Mouse (Mus musculus): ENCODE data around the gene Tex261.

The Tex261 gene

DNA sequence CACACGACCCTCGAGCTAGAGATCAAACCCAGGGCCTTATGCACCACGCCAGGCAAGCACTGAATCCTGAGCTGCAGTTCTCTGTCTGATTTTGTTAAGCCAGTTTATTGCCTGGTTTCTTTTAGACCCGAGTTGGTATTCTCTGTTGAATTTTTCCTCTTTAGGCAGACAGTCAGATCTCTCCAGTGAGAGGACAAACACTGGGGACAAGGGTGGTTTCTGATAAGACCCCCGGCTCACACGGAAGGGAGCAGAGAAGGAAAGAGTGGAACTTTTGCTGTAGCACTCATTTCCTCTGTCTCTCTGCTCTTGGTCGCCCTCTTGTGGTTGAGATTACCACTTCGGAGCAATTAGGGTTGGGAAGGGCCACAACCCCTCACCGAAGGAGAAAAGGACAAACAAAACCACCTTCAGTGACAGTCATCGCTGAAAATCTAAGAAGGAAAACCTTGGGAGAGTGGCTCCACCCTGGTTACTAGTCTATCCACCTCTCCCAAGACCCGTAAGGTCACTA is 25.4 kb downstream of the Tex261 start:
- peak; percentile 71 for DNase-seq

DNA sequence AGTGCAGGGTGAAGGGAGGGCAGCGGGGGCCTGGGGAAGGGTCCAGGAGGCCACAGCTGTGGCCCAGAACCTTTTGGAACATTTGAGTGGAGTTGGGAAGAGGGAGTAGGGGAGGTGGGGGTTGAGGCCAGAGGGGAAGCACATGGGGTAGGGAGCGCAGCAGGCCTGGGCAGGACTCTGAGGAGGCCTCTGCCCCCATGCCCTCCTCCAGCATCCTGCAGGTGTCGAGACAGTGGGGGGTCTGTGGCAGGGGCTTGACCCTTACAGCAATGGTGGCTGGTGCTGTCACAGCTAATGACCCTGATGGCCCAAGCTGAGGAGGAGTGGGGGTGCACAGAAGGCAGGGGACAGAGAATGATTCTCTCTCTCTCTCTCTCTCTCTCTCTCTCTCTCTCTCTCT is 26.3 kb downstream of the Tex261 start:
- DNase-seq, result no peak

DNA sequence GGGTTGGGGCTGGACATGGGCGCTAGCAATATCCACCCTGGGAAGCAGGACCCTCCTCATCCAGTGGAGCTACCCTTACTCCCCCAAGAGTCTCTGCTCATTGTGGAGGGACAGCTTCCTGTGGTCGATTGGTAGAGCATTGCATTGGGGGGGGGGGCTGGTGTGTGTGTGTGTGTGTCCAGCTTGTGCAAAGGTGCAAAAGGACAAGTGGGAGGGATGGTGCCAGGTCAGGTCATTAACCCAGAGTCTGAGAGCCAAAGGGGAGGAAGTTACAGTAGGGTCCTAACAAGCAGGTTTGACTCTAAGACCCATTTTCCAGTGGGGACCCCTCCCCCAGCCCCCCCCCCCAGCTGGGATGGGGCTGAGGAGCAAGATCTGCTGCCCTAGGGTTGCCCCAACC is 30.1 kb downstream of the Tex261 start:
- DNase-seq, result no peak

DNA sequence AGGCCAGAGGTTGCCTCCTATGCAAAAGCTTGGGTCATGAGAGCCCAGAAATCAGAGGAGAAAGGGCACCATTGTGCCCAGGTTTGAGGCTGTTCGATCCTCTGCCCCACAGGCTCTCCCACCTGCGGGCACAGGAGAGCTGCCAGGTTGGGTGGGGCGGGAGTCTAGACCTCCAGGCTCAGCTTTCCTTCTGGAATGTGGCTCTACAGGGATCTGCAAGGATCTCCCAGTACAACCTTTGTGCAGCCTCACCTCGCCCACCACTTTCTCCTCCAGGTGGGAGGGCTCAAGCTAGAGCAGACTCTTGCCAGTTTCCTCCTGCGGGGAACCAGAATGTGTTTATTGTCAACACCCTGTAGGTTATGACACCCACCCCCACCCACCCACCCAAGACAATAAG is 31.1 kb downstream of the Tex261 start:
- no peak for DNase-seq

DNA sequence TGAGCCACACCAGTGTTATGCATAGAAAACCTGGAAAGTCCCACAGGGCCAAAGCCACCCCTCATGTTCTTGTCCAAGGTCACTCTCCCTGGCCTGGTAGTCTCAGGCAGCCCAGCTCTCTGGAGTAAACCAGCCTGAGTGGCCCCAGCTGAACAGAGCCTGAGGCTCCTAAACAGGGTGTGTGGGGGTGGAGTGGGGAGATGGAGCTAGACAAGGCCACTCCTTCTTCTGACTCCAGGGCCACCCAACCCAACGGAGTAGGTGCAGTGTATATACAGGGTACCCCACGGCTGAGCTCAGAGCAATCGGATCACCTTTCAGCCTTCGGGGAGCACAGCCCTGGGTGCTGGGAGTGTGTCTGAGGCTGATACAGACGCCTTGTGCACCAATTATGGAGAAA is 31.5 kb downstream of the Tex261 start:
- DNase-seq, result no peak

DNA sequence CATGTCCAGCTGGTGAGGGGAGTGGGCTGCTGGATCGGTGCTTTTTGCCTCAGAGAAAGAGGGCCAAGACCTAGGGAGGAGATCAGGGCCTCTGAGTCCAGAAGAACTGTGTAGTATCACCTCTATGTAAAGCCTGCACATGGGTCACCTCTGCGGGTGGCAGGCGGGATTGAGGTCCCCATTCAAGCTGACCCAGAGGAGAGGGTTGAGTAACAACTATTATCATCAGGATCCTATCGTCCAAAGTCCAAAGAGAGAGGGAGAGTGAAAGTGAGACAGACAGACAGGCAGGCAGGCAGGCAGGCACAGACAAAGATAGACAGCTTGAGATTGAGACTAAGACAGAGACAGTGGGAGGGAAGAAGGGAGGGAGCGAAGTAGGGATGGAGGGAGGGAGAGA is 32.4 kb downstream of the Tex261 start:
- DNase-seq, result no peak

DNA sequence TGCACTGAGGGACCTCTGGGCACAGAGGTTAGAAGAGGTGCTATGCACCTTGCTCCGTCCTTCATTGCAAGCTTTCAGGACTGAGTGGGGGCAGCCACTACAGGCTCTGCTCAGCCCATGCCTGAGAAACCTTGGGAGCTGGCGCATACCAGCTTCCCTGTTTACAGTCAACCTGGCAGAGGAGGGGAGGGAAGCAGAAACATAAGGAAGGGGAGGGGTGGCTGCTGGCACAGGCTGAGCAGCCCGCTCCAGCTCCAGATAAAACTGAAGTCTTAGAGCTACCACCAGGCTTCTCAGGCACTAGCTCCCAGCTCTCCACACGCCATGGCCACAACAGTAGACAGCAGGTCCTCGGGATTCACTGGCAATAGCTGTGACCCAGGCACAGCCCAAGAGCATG is 32.9 kb downstream of the Tex261 start, which contains the start of gene Atp6v1b1:
Gene Atp6v1b1 (plus strand): TSS at position 230 of the 400 bp plus-strand sequence.
- DNase-seq, result no peak

DNA sequence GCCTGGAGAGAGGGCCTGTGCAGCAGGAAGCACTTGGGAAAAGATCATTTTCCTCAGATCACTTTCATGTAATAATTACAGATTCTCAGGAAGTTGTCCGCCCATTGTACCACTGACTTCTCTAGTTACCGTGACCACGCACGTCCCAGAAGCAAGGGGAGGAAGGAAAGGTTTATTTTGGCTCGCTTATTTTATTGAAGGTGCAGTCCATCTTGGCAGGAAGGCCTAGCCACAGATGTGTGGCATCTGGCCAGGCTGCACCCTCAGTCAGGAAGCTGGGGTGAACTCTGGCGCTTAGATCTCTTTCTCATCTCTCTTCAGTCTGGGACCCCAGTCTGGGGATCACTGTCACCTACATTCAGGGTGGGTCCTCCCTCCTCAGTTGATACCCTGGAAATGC is 37.0 kb downstream of the Tex261 start:
- DNase-seq, result no peak

DNA sequence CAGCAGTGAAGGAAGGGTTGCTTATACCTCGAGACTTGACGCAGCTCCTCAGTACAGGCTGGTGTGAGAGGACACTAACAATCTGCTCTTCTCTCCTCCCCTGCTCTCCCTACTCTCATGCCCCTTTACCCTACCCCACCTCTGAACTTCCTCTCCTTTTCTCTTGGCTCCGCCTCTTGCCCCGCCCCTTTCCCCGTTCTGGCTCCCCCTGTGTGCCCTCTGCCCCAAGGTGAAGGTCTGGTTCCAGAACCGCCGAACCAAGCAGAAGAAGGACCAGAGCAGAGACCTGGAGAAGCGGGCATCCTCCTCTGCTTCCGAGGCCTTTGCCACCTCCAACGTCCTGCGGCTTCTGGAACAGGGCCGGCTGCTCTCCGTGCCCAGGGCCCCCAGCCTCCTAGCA is 38.3 kb downstream of the Tex261 start:
- DNase-seq, result peak; percentile 29

DNA sequence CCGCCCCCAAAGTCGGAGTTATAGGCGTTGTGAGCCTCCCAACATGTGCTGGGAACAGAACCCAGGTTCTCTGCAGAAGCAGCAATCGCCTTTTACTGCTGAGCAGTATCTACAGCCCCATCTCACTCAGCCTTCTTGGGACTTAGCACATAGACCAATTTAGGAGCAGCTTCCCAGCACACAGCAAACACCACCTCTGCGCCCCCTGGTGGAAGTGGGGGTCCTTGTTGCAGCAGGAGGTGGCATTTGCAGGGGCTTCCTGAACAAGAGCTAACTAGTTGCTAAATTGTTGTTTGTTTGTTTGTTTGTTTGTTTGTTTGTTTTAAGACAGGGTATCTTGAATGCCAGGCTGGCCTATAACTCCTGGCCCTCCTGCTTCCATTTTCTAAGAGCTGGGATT is 44.5 kb downstream of the Tex261 start:
- DNase-seq, result peak; percentile 82

DNA sequence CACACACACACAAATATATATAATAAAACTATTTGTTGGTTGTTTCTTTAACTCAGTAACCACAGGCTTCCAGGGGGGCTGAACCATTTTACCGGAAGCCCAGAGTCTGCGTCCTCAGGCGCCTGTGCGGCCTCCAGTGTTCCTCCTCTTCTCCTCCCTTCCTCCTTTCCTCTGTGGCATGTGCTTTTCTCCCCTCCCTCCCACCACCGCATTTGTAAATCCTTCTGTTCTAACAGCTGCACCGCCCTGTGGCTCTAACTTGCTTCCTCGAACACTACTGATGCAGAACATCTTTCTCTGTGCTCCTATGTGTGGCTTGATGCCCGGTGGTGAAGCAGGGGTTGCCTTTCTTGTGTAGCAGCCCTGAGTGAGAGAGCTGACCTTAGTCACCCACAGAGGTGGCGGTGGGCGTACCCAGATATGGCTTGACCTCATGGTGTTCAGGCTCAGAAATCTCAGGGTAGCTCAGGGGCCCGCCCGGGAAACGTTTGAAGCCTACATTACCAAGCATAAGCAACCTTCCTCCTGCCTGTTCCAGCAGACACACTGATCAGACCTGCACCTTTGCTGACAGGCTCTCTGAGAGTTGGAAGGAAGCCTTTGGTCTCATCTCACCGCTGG is 46.2 kb downstream of the Tex261 start:
- DNase-seq, result no peak

DNA sequence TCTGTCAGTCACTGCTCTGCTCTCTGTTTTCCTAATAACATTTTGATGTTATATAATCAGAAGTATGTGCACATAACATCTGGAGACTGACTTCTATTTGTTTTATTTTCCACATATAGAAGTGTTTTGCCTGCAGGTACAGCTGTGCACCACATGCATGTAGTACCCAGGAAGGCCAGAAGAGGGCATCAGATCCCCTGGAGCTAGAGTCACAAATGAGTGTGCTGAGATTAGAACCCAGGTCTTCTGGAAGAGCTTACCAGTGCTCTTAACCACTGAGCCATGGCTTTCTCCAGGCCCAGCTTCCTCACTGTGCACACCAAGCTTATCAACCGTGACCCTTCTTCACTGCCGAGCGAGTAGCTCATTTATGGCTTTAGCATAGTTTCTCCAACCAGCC is 47.1 kb downstream of the Tex261 start:
- peak; percentile 56 for DNase-seq

DNA sequence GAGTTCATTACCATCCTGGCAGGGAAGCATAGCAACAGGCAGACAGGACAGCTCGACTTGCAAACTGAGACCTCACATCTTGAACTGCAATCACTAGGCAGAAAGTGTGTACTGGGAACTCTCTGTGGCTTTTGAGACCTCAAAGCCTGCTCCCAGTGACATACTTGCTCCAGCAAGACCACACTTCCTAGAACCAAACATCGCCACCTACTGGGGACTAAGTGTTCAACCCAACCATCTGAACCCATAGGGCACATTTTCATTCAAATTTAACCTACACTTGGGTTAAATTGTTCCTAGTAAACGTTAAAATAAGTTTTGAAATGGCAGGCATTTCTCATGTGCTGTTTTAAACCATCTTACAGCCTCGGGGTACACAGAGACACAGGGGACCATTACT is 48.4 kb downstream of the Tex261 start:
- no peak for DNase-seq

DNA sequence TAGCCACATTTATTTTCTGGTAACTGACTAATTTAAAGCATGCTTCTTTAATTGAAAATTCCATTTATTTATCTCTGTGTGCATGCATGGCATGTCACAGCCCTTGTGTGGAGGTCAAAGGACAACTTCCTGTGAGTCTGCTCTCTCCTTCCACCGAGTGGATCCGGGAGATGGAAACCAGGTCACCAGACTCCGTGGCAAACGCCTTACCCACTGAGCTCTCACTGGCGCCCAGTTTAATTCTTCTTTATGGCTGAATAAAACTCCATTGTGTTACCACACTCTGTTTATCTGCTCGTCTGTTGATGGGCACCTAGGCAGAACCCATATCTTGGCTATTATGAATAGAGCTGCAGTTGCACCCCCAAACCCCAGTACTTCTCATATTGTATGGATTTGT is 53.1 kb downstream of the Tex261 start:
- DNase-seq, result no peak

Data from thymus, postnatal 14 days (tissue).